Mouse (Mus musculus) liver, adult 2 months (tissue): ENCODE measurements at regions not wholly inside any gene's neighbourhood (a gene's known extent, or its start where the extent isn't known, plus 50 kb on each side); places are given as distances from the start of the nearest gene placed in this dataset.

Source experiments
- DNase-seq: peaks from one replicate; pipeline ENCODE4 v3.0.0-alpha.2; 2011; ENCODE audit warnings: low read depth, low spot score; ENCODE audit errors: extremely low read depth
- H3K27ac ChIP-seq: fragments of 200-500 bp; replicated peaks from 2 replicates; pipeline ENCODE4 v1.5.1; 2012; ENCODE audit warnings: low read depth, mild to moderate bottlenecking, control low read depth, inconsistent platforms, low read length; ENCODE audit not compliant: insufficient read depth
- H3K27me3 ChIP-seq: fragments of 200-500 bp; 2 replicates; pipeline ENCODE4 v1.6.1; 2012; ENCODE audit warnings: mild to moderate bottlenecking, moderate library complexity, low read length, inconsistent platforms; ENCODE audit not compliant: control insufficient read depth, insufficient read depth
- H3K36me3 ChIP-seq: fragments of 200-500 bp; 2 replicates; pipeline ENCODE4 v1.6.1; 2012; ENCODE audit warnings: low read length, inconsistent platforms; ENCODE audit not compliant: control insufficient read depth, insufficient read depth
- H3K4me1 ChIP-seq: fragments of 200-500 bp; 2 replicates; pipeline ENCODE4 v1.6.1; 2011; ENCODE audit warnings: low read length; ENCODE audit not compliant: control insufficient read depth, insufficient read depth
- H3K4me3 ChIP-seq: fragments of 200-500 bp; 2 replicates; pipeline ENCODE4 v1.5.1; 2011; ENCODE audit warnings: low read depth, mild to moderate bottlenecking, control low read depth, low read length, moderate library complexity; ENCODE audit not compliant: insufficient read depth
- H3K79me2 ChIP-seq: fragments of 200-500 bp; 2 replicates; pipeline ENCODE4 v1.6.1; 2012; ENCODE audit warnings: inconsistent platforms, mild to moderate bottlenecking, low read length, moderate library complexity; ENCODE audit not compliant: control insufficient read depth, insufficient read depth
- H3K9ac ChIP-seq: fragments of 200-500 bp; 2 replicates; pipeline ENCODE4 v1.6.1; 2012; ENCODE audit warnings: low read depth, mild to moderate bottlenecking, control low read depth, inconsistent platforms, low read length
- CTCF ChIP-seq: fragments of 200-500 bp; IDR thresholded peaks from 2 replicates; pipeline ENCODE4 v1.5.1; 2011; ENCODE audit warnings: low read depth, low read length, control low read depth
- POLR2A ChIP-seq: fragments of 200-500 bp; IDR thresholded peaks from 2 replicates; pipeline ENCODE4 v1.6.1; 2011; ENCODE audit warnings: low read length, control low read depth; ENCODE audit not compliant: insufficient read depth; ENCODE audit errors: extremely low read depth
- WGBS: fragments of 180-500 bp; shearing (Covaris S2); methylation state at CpG from one replicate; pipeline ENCODE4 v1.1.7; 2018; 5-methylcytosine and 5-hydroxymethylcytosine counted together

GRCm38 (mm10) chr2:109554644-109555043 is 119.9 kb upstream of the Bdnf start:
- TF ChIP-seq CTCF (no peak), POLR2A (no peak)
- no peak overlapping the region for H3K4me3 ChIP-seq

GRCm38 (mm10) chr2:109559088-109560030 is 115.1 kb upstream of the Bdnf start:
- Histone ChIP-seq H3K9ac (no peak overlapping the region), H3K36me3 (no peaks in the 10 kb centered on the region), H3K79me2 (no peaks in the 10 kb centered on the region), H3K27ac (no peak overlapping the region), H3K27me3 (no peaks in the 10 kb centered on the region), H3K4me1 (no peaks in the 10 kb centered on the region), H3K4me3 (no peak overlapping the region)
- 78% methylated on average over 9 of the region's 9 CpGs for WGBS
- TF ChIP-seq CTCF: no peak
- no peak for DNase-seq

More at GRCm38 (mm10) chr2:109554644-109555043, 119.9 kb upstream of the Bdnf start:
- no peaks in the 10 kb centered on the region for H3K79me2 ChIP-seq
- no peak overlapping the region for H3K27ac ChIP-seq
- no peaks in the 10 kb centered on the region for H3K4me1 ChIP-seq
- DNase-seq: no peak
- no peak overlapping the region for H3K9ac ChIP-seq
- H3K27me3 ChIP-seq: no peaks in the 10 kb centered on the region
- 74% methylated on average over 6 of the region's 6 CpGs for WGBS
- no peaks in the 10 kb centered on the region for H3K36me3 ChIP-seq

DNA sequence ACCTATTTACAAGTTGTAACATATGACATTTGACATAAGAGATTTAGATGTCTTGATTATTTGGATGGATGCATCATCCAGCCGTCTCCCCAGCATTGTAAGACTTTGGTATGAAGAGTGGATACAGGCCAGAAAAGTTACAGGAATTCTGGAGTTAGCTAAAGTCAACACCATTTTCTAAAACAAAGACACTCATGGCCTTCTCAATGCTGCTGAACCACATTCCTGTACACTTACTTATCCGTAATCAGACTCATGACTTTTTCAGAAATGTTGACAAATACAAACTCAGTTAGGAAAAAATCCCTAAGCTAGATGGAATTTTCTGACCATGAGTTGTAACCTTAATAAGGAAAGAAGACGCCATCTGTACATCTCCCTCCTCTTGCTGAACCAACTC is 111.5 kb upstream of the Bdnf start:
- Histone ChIP-seq H3K36me3 (no peaks in the 10 kb centered on the region), H3K4me1 (no peaks in the 10 kb centered on the region), H3K9ac (no peak overlapping the region), H3K79me2 (no peaks in the 10 kb centered on the region), H3K27me3 (no peaks in the 10 kb centered on the region), H3K4me3 (no peak overlapping the region), H3K27ac (no peak overlapping the region)
- 67% methylated on average over 3 of the region's 3 CpGs for WGBS
- no peak for TF ChIP-seq CTCF
- no peak for TF ChIP-seq POLR2A
- DNase-seq: no peak

DNA sequence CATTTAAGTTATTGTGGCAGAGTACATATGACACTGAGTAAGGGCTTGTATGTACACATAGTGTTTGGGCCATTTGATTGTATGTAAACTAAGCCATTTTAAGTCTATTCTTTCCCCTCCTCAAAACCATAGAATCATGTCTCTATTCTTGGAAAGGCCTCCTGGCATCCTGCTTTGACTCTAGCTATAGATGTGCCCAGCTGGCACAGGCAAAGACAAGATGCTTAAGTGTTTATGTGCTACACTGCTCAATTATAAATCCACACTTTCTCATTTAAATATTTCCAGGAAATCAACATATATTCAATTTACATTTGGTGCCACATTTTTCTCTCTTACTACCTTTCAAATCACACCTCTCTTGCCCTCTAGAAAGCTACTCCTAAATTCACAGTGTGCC is 97.6 kb upstream of the Bdnf start:
- H3K79me2 ChIP-seq: no peaks in the 10 kb centered on the region

DNA sequence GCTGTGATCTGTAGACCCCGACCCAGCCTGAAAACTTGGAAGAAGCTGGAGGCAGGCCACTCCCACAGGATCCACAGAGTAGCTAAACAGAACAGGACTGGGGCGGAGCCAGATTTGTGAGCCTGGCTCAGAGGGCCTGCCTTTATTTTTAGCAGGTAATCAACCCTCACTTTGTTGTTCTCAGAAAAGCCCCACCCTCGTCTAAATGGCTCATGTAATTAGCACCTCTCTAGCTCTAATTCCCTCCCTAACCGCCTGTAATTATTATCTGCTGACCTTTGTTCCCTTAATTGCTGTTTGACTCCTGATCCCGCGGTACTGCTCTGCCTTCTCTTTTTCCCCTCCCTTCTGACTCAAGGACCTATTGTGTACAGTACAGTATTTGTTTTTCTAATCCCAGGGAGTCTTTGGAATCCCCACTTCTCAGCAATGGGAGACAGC is 95.6 kb upstream of the Bdnf start:
- Histone ChIP-seq H3K27me3 (no peaks in the 10 kb centered on the region), H3K27ac (no peak overlapping the region), H3K9ac (no peak overlapping the region), H3K36me3 (no peaks in the 10 kb centered on the region), H3K79me2 (no peaks in the 10 kb centered on the region), H3K4me1 (no peaks in the 10 kb centered on the region), H3K4me3 (no peak overlapping the region)
- no peak for DNase-seq
- TF ChIP-seq POLR2A: no peak
- TF ChIP-seq CTCF: no peak
- 7% methylated on average over 6 of the region's 6 CpGs for WGBS

More for the DNA sequence above, 97.6 kb upstream of the Bdnf start:
- Histone ChIP-seq H3K27ac (no peak overlapping the region), H3K4me1 (no peaks in the 10 kb centered on the region), H3K36me3 (no peaks in the 10 kb centered on the region), H3K9ac (no peak overlapping the region), H3K27me3 (no peaks in the 10 kb centered on the region), H3K4me3 (no peak overlapping the region)
- no peak for TF ChIP-seq CTCF
- no peak for TF ChIP-seq POLR2A
- DNase-seq: no peak
